Mouse (Mus musculus) mesoderm, embryonic 11.5 days (tissue): ENCODE data around the gene Gm3238.
"Not testable (repeated sequence)": the region's sequence is repeated elsewhere in the genome, so short reads cannot be mapped to it uniquely, and the experiment has no call there.

Source experiments
- DNase-seq: peaks from one replicate; pipeline ENCODE4 v3.0.0-alpha.2; 2012; ENCODE audit warnings: low read depth, low spot score

Gene Gm3238

GRCm38 (mm10) chr10:77771225-77771624, at the start of gene Gm3238:
TSS of gene Gm3238 (minus strand) at chr10:77771325.
- DNase-seq: not testable (repeated sequence)

DNA sequence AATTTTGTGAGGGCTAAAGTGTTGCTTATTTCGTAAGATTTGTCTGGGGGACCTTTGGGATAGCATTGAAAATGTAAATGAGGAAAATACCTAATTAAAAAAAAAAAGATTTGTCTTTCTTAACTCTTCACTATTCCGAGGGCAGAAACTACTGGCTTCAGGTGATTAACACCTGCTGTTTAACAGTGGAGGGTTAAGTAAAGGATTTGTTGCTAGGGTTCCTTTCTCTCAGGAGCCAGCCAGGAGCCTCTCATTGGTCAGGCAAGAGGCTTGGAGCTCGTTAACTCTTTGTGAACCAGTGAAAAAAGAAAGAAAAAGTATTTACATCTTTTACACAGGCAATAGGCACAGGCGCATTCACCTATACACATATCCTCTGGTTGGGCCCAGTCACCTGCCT, 48.1 kb upstream of the Gm3238 start:
- DNase-seq: no peak

DNA sequence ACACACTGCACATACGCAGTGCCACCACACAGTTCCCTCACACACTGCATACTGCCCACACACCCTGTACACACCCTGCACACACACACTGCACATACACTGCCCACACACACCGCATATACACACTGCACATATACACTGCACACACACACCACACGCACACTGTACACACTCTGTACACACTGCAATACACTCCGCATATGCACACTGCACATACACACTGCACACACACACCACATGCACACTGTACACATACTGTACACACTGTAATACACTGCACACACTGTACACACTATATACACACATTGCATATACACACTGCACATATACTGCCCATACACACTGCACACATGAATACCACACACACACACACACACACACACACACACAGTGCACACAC, 47.4 kb upstream of the Gm3238 start:
- DNase-seq: no peak

GRCm38 (mm10) chr10:77815514-77815913, 44.4 kb upstream of the Gm3238 start:
- DNase-seq: peak; percentile 41

DNA sequence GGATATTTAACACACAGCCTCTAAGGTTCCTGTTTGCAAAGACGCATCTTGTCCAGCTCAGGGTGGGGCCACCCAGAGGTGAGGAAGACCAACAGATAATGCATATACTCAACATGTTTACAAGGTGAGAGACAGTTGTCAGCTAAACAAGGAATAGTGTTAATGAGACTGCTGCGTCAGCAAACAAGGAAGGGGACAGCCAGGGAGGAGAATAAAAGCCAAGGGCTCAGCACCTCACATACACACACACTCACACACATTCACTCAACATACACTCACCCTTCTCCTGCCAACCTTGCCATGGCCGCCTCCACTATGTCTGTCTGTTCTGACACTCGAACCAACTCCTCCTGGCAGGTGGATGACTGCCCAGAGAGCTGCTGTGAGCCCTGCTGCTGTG, 43.3 kb upstream of the Gm3238 start, which contains the start of gene Gm2696:
Gene Gm2696, plus strand, starts transcription at position 301 of the 400 bp plus-strand sequence.
- DNase-seq: no peak

DNA sequence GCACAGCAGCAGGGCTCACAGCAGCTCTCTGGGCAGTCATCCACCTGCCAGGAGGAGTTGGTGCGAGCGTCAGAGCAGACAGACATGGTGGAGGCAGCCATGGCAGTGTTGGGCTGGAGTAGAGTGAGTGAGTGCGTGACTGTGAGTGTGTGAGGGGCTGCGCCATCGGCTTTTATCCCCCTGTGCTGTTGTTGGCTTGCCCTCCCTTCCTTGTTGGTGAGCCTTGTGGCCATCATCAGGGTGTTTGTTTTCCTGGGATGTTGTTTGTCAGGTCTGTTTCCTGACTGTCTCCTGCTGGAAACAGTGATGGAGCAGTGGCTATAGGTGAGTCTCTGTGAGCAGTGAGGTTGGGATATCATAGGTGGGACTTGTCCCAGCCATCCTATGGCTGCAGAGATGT, 40.6 kb upstream of the Gm3238 start, which contains the start of gene Gm9507:
Gene Gm9507, minus strand, starts transcription at position 101 of the 400 bp plus-strand sequence.
- no peak for DNase-seq

- no peak for DNase-seq
Observed at GRCm38 (mm10) chr10:77804095-77804494, 33.0 kb upstream of the Gm3238 start.

- peak; percentile 29 for DNase-seq
Observed at GRCm38 (mm10) chr10:77798921-77799508, 27.9 kb upstream of the Gm3238 start, which contains the start of gene Gm19668. TSS of gene Gm19668 (minus strand) at chr10:77799133.

DNA sequence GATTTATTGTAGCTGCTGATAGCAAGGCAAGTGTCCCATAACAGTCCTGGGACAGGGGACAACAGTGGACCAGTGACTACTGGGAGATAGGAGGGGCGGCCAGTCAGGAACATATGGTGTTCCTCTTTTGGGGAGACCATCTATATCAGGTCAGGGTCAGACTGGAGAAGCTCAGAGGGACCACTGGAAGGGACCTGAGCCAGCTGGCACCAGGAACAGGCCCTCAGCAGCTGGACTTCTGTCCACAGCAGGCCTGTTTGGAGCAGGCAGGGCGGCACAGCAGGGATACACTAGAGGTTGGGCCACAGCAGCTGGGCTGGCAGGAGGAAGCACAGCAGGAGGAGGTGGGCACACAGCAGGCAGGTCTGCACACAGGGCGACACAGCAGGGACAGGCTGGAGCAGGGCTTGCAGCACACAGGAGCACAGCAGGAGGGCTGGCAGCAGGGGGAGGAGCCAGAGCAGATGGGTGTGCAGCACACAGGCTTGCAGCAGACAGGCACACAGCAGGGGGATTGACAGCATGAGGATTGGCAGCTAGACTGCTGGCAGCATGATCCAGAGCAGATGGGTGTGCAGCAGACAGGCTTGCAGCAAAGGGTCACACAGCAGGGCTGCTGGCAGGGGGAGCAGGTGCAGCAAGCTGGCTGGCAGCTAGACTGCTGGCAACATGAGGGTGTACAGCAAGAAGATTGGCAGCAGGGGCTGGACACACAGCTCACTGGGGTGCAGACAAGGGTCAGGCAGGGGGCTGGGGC, 27.2 kb upstream of the Gm3238 start:
- DNase-seq: peak; percentile 16

DNA sequence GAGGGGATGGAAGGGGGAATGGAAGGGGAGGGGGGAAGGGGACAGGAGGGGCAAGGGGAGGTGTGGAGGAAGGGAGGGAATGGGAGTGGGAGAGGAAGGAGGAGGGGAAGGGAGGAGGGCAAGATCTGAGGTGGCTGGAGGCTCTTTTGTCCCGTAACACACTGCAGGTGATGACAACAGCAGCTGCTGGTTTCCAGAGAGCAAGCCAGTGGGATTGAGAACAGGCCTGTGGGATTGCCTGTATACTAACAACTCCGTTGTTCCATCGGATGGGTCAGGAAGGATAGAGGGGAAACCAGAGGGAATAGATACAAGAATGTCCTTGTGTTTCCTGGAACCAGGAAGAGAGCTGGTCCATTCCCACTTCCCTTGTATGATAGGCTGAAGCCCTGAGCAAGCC, 26.6 kb upstream of the Gm3238 start:
- DNase-seq: no peak

DNA sequence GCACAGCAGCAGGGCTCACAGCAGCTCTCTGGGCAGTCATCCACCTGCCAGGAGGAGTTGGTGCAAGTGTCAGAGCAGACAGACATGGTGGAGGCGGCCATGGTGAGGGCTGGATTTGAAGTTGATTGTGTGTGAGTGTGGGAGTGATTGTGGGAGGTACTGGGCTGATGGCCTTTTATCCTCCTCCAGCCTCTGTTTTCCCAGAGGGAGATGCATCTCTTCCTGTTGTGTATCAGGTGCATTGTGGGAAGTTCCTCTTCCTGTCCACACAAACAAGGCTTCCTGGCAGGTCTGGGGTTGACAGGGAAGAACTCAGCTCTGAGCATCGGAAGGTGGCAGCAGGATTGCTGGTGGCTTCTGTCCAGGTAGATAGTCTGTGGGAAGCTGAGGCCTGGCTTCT, 23.9 kb upstream of the Gm3238 start, which contains the start of gene Gm9639:
Gene Gm9639, minus strand, starts transcription at position 101 of the 400 bp plus-strand sequence.
- DNase-seq: no peak

- DNase-seq: no peak
Observed at GRCm38 (mm10) chr10:77788621-77789020, 17.5 kb upstream of the Gm3238 start.

GRCm38 (mm10) chr10:77787876-77788275, 16.8 kb upstream of the Gm3238 start, which contains the start of gene Gm7137:
TSS of gene Gm7137 (minus strand) at chr10:77788200.
- DNase-seq: not testable (repeated sequence)

GRCm38 (mm10) chr10:77783396-77783795, 12.3 kb upstream of the Gm3238 start:
- DNase-seq: not testable (repeated sequence)

DNA sequence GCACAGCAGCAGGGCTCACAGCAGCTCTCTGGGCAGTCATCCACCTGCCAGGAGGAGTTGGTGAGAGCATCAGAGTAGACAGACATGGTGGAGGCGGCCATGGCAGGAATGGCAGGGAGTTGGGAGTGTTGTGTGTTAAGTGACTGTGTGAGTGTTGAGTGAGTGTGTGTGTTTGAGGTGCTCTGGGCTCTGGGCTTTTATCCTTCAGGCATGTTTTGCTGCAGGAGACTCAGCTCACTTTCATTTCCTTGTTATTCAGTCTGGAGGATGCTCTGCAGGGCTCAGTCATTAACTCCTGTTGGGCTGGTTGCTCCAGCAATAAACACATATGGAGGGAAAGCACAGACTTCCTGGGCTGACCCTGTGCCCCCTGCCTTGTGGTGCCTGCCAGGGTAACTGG, 11.3 kb upstream of the Gm3238 start, which contains the start of gene Gm3250:
Gene Gm3250, minus strand, starts transcription at position 101 of the 400 bp plus-strand sequence.
- DNase-seq: not testable (repeated sequence)

GRCm38 (mm10) chr10:77776844-77777243, 5.7 kb upstream of the Gm3238 start, which contains the start of gene Gm7138:
TSS of gene Gm7138 (minus strand) at chr10:77776944.
- DNase-seq: not testable (repeated sequence)

- not testable (repeated sequence) for DNase-seq
Observed at GRCm38 (mm10) chr10:77772142-77772541, 1.0 kb upstream of the Gm3238 start.

- no peak for DNase-seq
Observed at GRCm38 (mm10) chr10:77769727-77770126, 1.4 kb downstream of the Gm3238 start.

DNA sequence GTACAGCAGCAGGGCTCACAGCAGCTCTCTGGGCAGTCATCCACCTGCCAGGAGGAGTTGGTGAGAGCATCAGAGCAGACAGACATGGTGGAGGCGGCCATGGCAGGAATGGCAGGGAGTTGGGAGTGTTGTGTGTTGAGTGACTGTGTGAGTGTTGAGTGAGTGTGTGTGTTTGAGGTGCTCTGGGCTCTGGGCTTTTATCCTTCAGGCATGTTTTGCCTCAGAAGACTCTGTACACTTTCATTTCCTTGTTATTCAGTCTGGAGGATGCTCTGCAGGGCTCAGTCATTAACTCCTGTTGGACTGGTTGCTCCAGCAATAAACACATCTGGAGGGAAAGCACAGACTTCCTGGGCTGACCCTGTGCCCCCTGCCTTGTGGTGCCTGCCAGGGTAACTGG, 11.5 kb downstream of the Gm3238 start, which contains the start of gene Gm3233:
Gene Gm3233, minus strand, starts transcription at position 101 of the 400 bp plus-strand sequence.
- not testable (repeated sequence) for DNase-seq

- DNase-seq: no peak
Observed at GRCm38 (mm10) chr10:77753448-77753847, 17.7 kb downstream of the Gm3238 start.

DNA sequence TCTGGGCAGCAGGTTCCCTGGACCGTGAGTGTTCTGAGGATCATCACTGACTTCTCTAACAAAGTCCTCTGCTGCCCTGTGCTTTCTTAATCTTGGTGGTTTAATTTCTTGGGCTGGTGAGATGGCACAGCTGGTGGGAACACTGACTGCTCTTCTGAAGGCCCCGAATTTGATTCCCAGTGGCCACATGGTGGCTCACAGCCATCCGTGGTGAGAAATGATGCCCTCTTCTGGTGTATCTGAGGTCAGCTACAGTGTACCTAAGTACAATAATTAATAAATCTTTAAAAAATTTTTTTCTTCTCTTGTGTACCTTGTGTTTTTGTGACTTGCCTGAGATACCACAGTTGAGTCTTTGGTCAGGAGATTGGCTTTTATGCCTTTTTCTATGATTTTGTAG, 18.8 kb downstream of the Gm3238 start:
- not testable (repeated sequence) for DNase-seq

DNA sequence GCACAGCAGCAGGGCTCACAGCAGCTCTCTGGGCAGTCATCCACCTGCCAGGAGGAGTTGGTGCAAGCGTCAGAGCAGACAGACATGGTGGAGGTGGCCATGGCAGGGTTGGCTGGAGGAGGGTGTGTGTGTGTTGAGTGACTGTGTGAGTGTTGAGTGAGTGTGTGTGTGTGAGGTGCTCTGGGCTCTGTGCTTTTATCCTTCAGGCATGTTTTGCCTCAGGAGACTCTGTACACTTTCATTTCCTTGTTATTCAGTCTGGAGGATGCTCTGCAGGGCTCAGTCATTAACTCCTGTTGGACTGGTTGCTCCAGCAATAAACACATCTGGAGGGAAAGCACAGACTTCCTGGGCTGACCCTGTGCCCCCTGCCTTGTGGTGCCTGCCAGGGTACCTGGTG, 19.9 kb downstream of the Gm3238 start, which contains the start of gene Gm9736:
Gene Gm9736, minus strand, starts transcription at position 101 of the 400 bp plus-strand sequence.
- DNase-seq: not testable (repeated sequence)
